Mouse (Mus musculus) spleen, adult 2 months (tissue): ENCODE results near the gene Tmem131l.

Source experiments
- CTCF ChIP-seq: fragments of 200-500 bp; IDR thresholded peaks from 2 replicates; pipeline ENCODE4 v1.5.1; 2011; ENCODE audit warnings: mild to moderate bottlenecking, inconsistent platforms; ENCODE audit not compliant: insufficient read depth, insufficient read length, insufficient replicate concordance; ENCODE audit errors: extremely low read depth
- POLR2A ChIP-seq: fragments of 200-500 bp; IDR thresholded peaks from 2 replicates; pipeline ENCODE4 v1.6.1; 2011; ENCODE audit warnings: low read depth, low read length, inconsistent platforms

GRCm38 (mm10) chr3:84085429-84085828, 45.5 kb upstream of the Tmem131l start:
- TF ChIP-seq CTCF (no peak), POLR2A (no peak)
